Mouse (Mus musculus): ENCODE data around the gene Tdp1. TPM values are rescaled to one million over a fixed set of nuclear protein-coding genes. Genes with fewer than 3 reads are reported as not detected.

Tdp1 gene
- total RNA-seq, 4 experiments from 2014 or later: 2.2 to 4.1 (median 3.2) TPM

DNA sequence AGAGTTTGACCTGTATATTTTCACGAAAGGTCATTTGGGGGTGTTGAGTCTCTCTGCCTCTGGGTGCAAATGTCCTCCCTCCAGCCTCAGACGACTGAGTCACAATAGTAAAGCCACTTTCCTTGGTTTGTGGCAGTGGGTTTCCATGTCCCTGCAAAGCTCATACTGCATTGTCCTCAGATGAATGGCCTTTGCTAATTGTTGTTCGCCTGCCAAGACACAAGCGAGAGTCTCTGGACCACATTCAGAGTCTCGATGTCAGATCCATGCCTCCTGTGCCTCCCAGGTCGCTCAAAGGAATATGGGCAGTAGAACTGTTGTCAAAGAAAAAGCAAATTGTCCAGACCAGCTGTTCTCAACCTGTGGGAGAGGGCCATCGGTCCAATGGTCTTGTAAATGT, 116.1 kb downstream of the Tdp1 start:
- no peak for DNase-seq (ENCODE audit: low spot score in 2 of 2)

DNA sequence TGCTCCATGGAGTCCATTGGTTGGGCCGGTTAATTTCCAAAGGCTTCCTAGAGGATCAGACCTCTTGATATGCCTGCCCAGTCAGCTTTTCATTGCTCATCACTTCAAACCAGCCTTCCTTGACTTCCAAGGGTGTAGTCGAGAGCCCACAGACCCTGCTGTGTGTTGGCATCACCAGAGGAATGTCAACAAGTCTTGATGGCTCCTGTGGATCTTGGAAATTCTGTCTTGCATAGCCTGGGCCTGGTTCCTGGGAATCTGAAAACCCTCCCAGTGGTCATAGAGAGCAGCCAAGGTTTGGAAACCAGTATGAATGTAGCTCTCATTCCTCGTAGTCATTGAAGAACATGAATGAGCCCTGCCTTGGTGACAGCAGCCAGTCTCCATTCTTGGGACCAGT, 116.9 kb downstream of the Tdp1 start:
- DNase-seq (ENCODE audit: low spot score in 2 of 2): no peak

DNA sequence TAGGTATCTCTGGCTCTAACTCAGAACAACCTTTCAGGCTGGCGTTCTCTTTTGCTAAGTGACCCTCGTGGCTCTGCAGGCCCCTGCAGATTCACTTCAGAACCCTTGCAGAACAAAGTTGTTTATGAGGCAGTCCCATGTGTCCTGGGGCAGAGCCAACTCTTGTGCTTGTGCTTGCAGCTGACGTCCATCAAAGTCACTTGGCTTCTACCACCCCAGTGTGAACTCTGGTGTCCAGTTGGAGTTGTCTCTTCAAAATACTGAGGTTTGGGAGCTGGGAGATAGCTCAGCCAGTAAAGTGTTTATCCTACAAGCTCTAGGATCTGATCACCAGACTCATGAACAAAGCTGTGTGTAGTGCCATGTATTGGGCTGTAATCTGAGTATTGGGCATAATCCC, 117.6 kb downstream of the Tdp1 start:
- no peak for DNase-seq (ENCODE audit: low spot score in 2 of 2)

DNA sequence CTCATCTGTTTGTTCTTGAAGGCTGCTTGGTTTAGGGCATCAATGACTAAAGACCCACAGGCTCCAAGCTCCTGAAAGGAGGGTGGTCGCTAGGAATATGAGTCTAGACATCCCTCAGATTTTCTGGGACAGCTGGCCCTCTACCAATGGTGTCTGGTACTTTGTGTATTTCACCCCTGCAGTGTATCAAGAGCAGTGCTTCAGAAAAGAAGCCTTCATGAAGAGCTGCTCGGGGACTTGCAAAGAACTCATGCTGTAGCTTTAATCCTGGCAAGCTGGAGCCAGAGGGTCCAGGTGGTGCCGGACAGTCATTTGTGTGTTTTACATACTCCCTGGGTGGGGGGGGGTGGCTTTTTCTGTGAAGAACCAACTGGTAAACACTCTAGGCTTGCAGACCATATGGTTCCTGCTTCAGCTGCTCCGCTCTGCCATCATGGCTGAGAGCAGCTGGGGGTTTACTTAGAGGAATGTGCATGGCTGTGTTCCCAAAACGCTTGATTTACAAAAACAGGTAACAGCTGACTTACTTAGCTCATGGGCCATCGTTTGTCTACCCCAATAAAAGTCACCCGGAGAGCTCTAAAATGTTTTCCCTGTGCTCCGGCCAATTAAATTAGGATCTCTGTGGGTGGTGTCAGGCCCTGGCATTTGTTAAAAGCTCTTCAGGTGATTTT, 118.7 kb downstream of the Tdp1 start:
- no peak for DNase-seq (ENCODE audit: low spot score in 2 of 2)

Small RNA genes within 50 kb of the gene (microRNA-seq; reads per million reads assigned to microRNA genes)
- not detected for gene Gm23291

Other genes with a start within 250 kb of the Tdp1 start
- not detected for gene Efcab11, start 78 bp upstream of the Tdp1 start, total RNA-seq (2022)
- under 1 TPM in 3 of 4 experiments, not detected in 1; 0.10 to 0.20 (median 0.12) TPM for gene Kcnk13, start 80.0 kb downstream of the Tdp1 start, total RNA-seq (2022)
- 100 to 1,000 TPM; 142 to 173 (median 149) TPM for gene Psmc1, start 225.6 kb downstream of the Tdp1 start, total RNA-seq (2022)

All from gastrocnemius, adult 8-10 months (tissue).